Mouse (Mus musculus) thymus, adult 18-20 months (tissue): ENCODE results near the gene Rfxap.

Experiments used
- DNase-seq, 2 experiments: peaks; one replicate each; pipeline ENCODE4 v3.0.0; 2022; ENCODE audit warnings: mixed read lengths in 2 of 2

The Rfxap gene

GRCm38 (mm10) chr3:54807666-54808217 is at the start of gene Rfxap:
TSS of gene Rfxap (minus strand) at chr3:54807791.
- peak; percentile 87 for DNase-seq

GRCm38 (mm10) chr3:54835421-54835820 is 27.8 kb upstream of the Rfxap start:
- no peak for DNase-seq

GRCm38 (mm10) chr3:54832491-54832890 is 24.9 kb upstream of the Rfxap start:
- DNase-seq, result no peak

GRCm38 (mm10) chr3:54822526-54822925 is 14.9 kb upstream of the Rfxap start:
- DNase-seq, result no peak

GRCm38 (mm10) chr3:54815292-54815691 is 7.7 kb upstream of the Rfxap start:
- DNase-seq, result peak in 1 of 2 experiments; percentile 20

GRCm38 (mm10) chr3:54814622-54815021 is 7.0 kb upstream of the Rfxap start:
- DNase-seq, result no peak

GRCm38 (mm10) chr3:54813418-54813988 is 5.9 kb upstream of the Rfxap start:
- no peak for DNase-seq

- no peak for DNase-seq
Observed at GRCm38 (mm10) chr3:54811616-54812015, 4.0 kb upstream of the Rfxap start.

GRCm38 (mm10) chr3:54809111-54809510 is 1.5 kb upstream of the Rfxap start:
- DNase-seq, result no peak

- DNase-seq, result peak in 1 of 2 experiments; percentile 38
Observed at GRCm38 (mm10) chr3:54807061-54807661, 430 bp downstream of the Rfxap start.

- no peak for DNase-seq
Observed at GRCm38 (mm10) chr3:54803713-54804112, 3.9 kb downstream of the Rfxap start.

- no peak for DNase-seq
Observed at GRCm38 (mm10) chr3:54797211-54797610, 10.4 kb downstream of the Rfxap start.

- no peak for DNase-seq
Observed at GRCm38 (mm10) chr3:54795806-54796205, 11.8 kb downstream of the Rfxap start.

- DNase-seq, result no peak
Observed at GRCm38 (mm10) chr3:54795379-54795778, 12.2 kb downstream of the Rfxap start.

GRCm38 (mm10) chr3:54793762-54794161 is 13.8 kb downstream of the Rfxap start:
- DNase-seq, result no peak

- no peak for DNase-seq
Observed at GRCm38 (mm10) chr3:54791822-54792677, 15.5 kb downstream of the Rfxap start.

- no peak for DNase-seq
Observed at GRCm38 (mm10) chr3:54790601-54791000, 17.0 kb downstream of the Rfxap start.

GRCm38 (mm10) chr3:54775989-54776631 is 31.5 kb downstream of the Rfxap start:
- no peak for DNase-seq

- DNase-seq, result no peak
Observed at GRCm38 (mm10) chr3:54773613-54774012, 34.0 kb downstream of the Rfxap start.

- DNase-seq, result no peak
Observed at GRCm38 (mm10) chr3:54769349-54770275, 38.0 kb downstream of the Rfxap start.

GRCm38 (mm10) chr3:54768592-54768991 is 39.0 kb downstream of the Rfxap start:
- no peak for DNase-seq

- no peak for DNase-seq
Observed at GRCm38 (mm10) chr3:54766811-54767210, 40.8 kb downstream of the Rfxap start.
